18 mouse cellular contexts compared by ENCODE assay signal in genomic region chr2:96155295-96155694, GRCm38 (mm10).
A peak's percentile ranks its signal among the peaks of the same experiment; 100 is the strongest.
DNase-seq lines count a peak whose midpoint lies in the region; ATAC-seq lines count a peak whose summit lies in the region.
"Had no signal": no experiment of that assay in that cellular context is flagged by ENCODE, and none has a peak within 500 bp of the region (broad histone marks: within the 10 kb centered on the region; RNA-seq: fewer than 3 reads in every experiment).

No protein-coding gene starts in this region.

- WGBS in midbrain, embryonic 12.5 days = 85% methylated on average over 2 of the region's 2 CpGs
- 88% methylated on average over 2 of the region's 2 CpGs for WGBS in midbrain, embryonic 11.5 days
- 71% methylated on average over 2 of the region's 2 CpGs for WGBS in stomach, embryonic 15.5 days

- H3K36me3 ChIP-seq in midbrain, embryonic 12.5 days = no peaks in the 10 kb centered on the region
- no peaks in the 10 kb centered on the region for H3K36me3 ChIP-seq in midbrain, embryonic 11.5 days (ENCODE audit: control insufficient read depth, insufficient read depth, low read length)
- no peaks in the 10 kb centered on the region for H3K36me3 ChIP-seq in stomach, embryonic 15.5 days
- H3K36me3 ChIP-seq: embryonic facial prominence, embryonic 10.5 days; embryonic facial prominence, embryonic 12.5 days; forebrain, embryonic 15.5 days had no signal

- no peak overlapping the region for H3K9ac ChIP-seq in midbrain, embryonic 12.5 days (replicated peaks)
- H3K9ac ChIP-seq in midbrain, embryonic 11.5 days (ENCODE audit: low read length) = no peak overlapping the region
- no peak overlapping the region for H3K9ac ChIP-seq in stomach, embryonic 15.5 days
- H3K9ac ChIP-seq: embryonic facial prominence, embryonic 12.5 days; forebrain, embryonic 13.5 days; forebrain, embryonic 15.5 days; forebrain, postnatal 0 days had no signal

- H3K4me2 ChIP-seq in midbrain, embryonic 12.5 days (replicated peaks) = no peak overlapping the region
- no peak overlapping the region for H3K4me2 ChIP-seq in midbrain, embryonic 11.5 days
- no peak overlapping the region for H3K4me2 ChIP-seq in stomach, embryonic 15.5 days
- H3K4me2 ChIP-seq: embryonic facial prominence, embryonic 12.5 days; forebrain, embryonic 13.5 days; forebrain, embryonic 15.5 days had no signal

- no peak for DNase-seq in midbrain, embryonic 11.5 days (ENCODE audit: low spot score, missing footprints)
- DNase-seq in cerebellum, postnatal 36 days = no peak
- DNase-seq in heart, postnatal 4 days = no peak
- DNase-seq: adrenal gland, adult 2 months; adrenal gland, postnatal 10 days; adrenal gland, postnatal 25 days; cerebellum, adult 11 months; cerebellum, adult 18-20 months; cerebellum, adult 8-10 months; cerebellum, adult 9-11 months; cerebellum, postnatal 14 days; forebrain, postnatal 0 days had no signal

- peak; percentile 30; the same call in 1 of the 2 replicates for ATAC-seq in midbrain, embryonic 12.5 days (ENCODE audit: low FRiP score, low read depth)
- no peak for ATAC-seq in midbrain, embryonic 11.5 days (ENCODE audit: low FRiP score)
- peak; percentile 53 for ATAC-seq in stomach, embryonic 15.5 days (ENCODE audit: insufficient read depth, low FRiP score, low read depth)
- ATAC-seq: forebrain, embryonic 13.5 days; forebrain, embryonic 15.5 days; forebrain, postnatal 0 days had no signal

- no peak overlapping the region for H3K4me3 ChIP-seq in midbrain, embryonic 12.5 days
- H3K4me3 ChIP-seq in midbrain, embryonic 11.5 days (ENCODE audit: low read depth, low read length) = no peak overlapping the region
- no peak overlapping the region for H3K4me3 ChIP-seq in stomach, embryonic 15.5 days (replicated peaks)
- H3K4me3 ChIP-seq: embryonic facial prominence, embryonic 10.5 days; embryonic facial prominence, embryonic 12.5 days; forebrain, embryonic 13.5 days; forebrain, embryonic 15.5 days had no signal

- no peaks in the 10 kb centered on the region for H3K9me3 ChIP-seq in midbrain, embryonic 12.5 days
- H3K9me3 ChIP-seq in midbrain, embryonic 11.5 days (ENCODE audit: control insufficient read depth, low read length) = no peaks in the 10 kb centered on the region
- H3K9me3 ChIP-seq in stomach, embryonic 15.5 days = no peaks in the 10 kb centered on the region
- H3K9me3 ChIP-seq: embryonic facial prominence, embryonic 10.5 days; embryonic facial prominence, embryonic 12.5 days; forebrain, embryonic 13.5 days; forebrain, embryonic 15.5 days had no signal

- no peaks in the 10 kb centered on the region for H3K4me1 ChIP-seq in midbrain, embryonic 12.5 days
- H3K4me1 ChIP-seq in midbrain, embryonic 11.5 days (ENCODE audit: control insufficient read depth, insufficient read depth, low read length) = no peaks in the 10 kb centered on the region
- no peaks in the 10 kb centered on the region for H3K4me1 ChIP-seq in stomach, embryonic 15.5 days
- H3K4me1 ChIP-seq: embryonic facial prominence, embryonic 10.5 days; embryonic facial prominence, embryonic 12.5 days; forebrain, embryonic 13.5 days; forebrain, embryonic 15.5 days had no signal

- no peak overlapping the region for H3K27ac ChIP-seq in midbrain, embryonic 12.5 days (replicated peaks)
- no peak overlapping the region for H3K27ac ChIP-seq in midbrain, embryonic 11.5 days (ENCODE audit: low read depth, low read length)
- H3K27ac ChIP-seq in stomach, embryonic 15.5 days = no peak overlapping the region
- H3K27ac ChIP-seq: embryonic facial prominence, embryonic 10.5 days; embryonic facial prominence, embryonic 12.5 days; forebrain, embryonic 13.5 days; forebrain, embryonic 15.5 days had no signal

- H3K27me3 ChIP-seq in midbrain, embryonic 12.5 days = no peaks in the 10 kb centered on the region
- no peaks in the 10 kb centered on the region for H3K27me3 ChIP-seq in midbrain, embryonic 11.5 days (ENCODE audit: control insufficient read depth, insufficient read depth, low read length)
- H3K27me3 ChIP-seq in stomach, embryonic 15.5 days (replicated peaks) = no peaks in the 10 kb centered on the region
- H3K27me3 ChIP-seq: embryonic facial prominence, embryonic 12.5 days; forebrain, embryonic 13.5 days; forebrain, embryonic 15.5 days had no signal
